In genomic region chr6:87810713-87811669, GRCm38 (mm10) we compare ENCODE assay signal across 8 mouse cellular contexts. TPM values are rescaled to one million over a fixed set of nuclear protein-coding genes. Genes with fewer than 3 reads are reported as not detected.
DNase-seq lines count a peak whose midpoint lies in the region; ATAC-seq and TF ChIP-seq lines count a peak whose summit lies in the region.

No protein-coding gene starts in this region.

- peak; percentile 3; the same call in 1 of the 2 replicates for ATAC-seq in heart, embryonic 13.5 days (ENCODE audit: extremely low read depth, insufficient number of reproducible peaks, low FRiP score, low TSS enrichment)
- peak; percentile 17; the same call in 1 of the 2 replicates for ATAC-seq in kidney, embryonic 16.5 days (ENCODE audit: low FRiP score, low TSS enrichment)
- peak; percentile 12 for ATAC-seq in liver, embryonic 14.5 days (ENCODE audit: insufficient read depth)
- peak; percentile 3; the same call in 1 of the 2 replicates for ATAC-seq in stomach, embryonic 15.5 days (ENCODE audit: insufficient read depth, low FRiP score, low read depth)

- H3K4me2 ChIP-seq in heart, embryonic 13.5 days, result peak overlapping the region; percentile 97
- H3K4me2 ChIP-seq in kidney, embryonic 16.5 days (replicated peaks; ENCODE audit: low read depth, low read length), result peak overlapping the region; percentile 88
- H3K4me2 ChIP-seq in liver, embryonic 14.5 days (ENCODE audit: low read depth), result peak overlapping the region; percentile 86
- peak overlapping the region; percentile 87 for H3K4me2 ChIP-seq in stomach, embryonic 15.5 days

- H3K4me1 ChIP-seq in erythroblast, embryonic 14.5 days (ENCODE audit: control insufficient read depth), result peaks cover 65% of the 10 kb centered on the region
- H3K4me1 ChIP-seq in heart, embryonic 13.5 days, result peaks cover 25% of the 10 kb centered on the region
- peaks cover 31% of the 10 kb centered on the region for H3K4me1 ChIP-seq in kidney, embryonic 16.5 days (ENCODE audit: insufficient read depth, low read length)
- peaks cover 32 to 36% of the 10 kb centered on the region in 2 experiments for H3K4me1 ChIP-seq in liver, embryonic 14.5 days (replicated peaks; ENCODE audit: control insufficient read depth in 2 of 2, insufficient read depth in 2 of 2, low read length in 1 of 2)
- H3K4me1 ChIP-seq in stomach, embryonic 15.5 days, result peaks cover 23% of the 10 kb centered on the region

- peak overlapping the region; percentile 88 for H3K9ac ChIP-seq in heart, embryonic 13.5 days
- H3K9ac ChIP-seq in kidney, embryonic 16.5 days (replicated peaks; ENCODE audit: low read length), result peak overlapping the region; percentile 74
- H3K9ac ChIP-seq in liver, embryonic 14.5 days (replicated peaks), result peak overlapping the region; percentile 95
- H3K9ac ChIP-seq in stomach, embryonic 15.5 days, result peak overlapping the region; percentile 58

- H3K4me3 ChIP-seq in erythroblast, embryonic 14.5 days (replicated peaks), result peak overlapping the region; percentile 82
- peak overlapping the region; percentile 73 for H3K4me3 ChIP-seq in heart, embryonic 13.5 days
- H3K4me3 ChIP-seq in kidney, embryonic 16.5 days (ENCODE audit: low read length), result peak overlapping the region; percentile 67
- H3K4me3 ChIP-seq in liver, embryonic 14.5 days (ENCODE audit: insufficient read depth in 1 of 2, low read depth in 2 of 2, low read length in 2 of 2), result peak overlapping the region; percentile 81 to 85
- peak overlapping the region; percentile 79 for H3K4me3 ChIP-seq in stomach, embryonic 15.5 days (replicated peaks)

- peak; percentile 49 to 68 for DNase-seq in urinary bladder, adult 18-20 months (ENCODE audit: low spot score in 2 of 2)
- no peak for DNase-seq in urinary bladder, postnatal 10 days (ENCODE audit: low spot score)
- peak in 2 of 3 experiments; percentile 47 for DNase-seq in liver, embryonic 14.5 days (ENCODE audit: low read depth in 3 of 3, low spot score in 3 of 3)
- peak; percentile 74 for DNase-seq in neural tube, embryonic 10.5 days (ENCODE audit: extremely low spot score, low spot score)

- no peaks in the 10 kb centered on the region for H3K27me3 ChIP-seq in erythroblast, embryonic 14.5 days (ENCODE audit: control insufficient read depth)
- no peaks in the 10 kb centered on the region for H3K27me3 ChIP-seq in heart, embryonic 13.5 days (replicated peaks)
- H3K27me3 ChIP-seq in kidney, embryonic 16.5 days (ENCODE audit: insufficient read depth, low read length), result no peaks in the 10 kb centered on the region
- H3K27me3 ChIP-seq in liver, embryonic 14.5 days (ENCODE audit: control insufficient read depth, insufficient read depth, low read length), result no peaks in the 10 kb centered on the region
- H3K27me3 ChIP-seq in stomach, embryonic 15.5 days (replicated peaks), result no peaks in the 10 kb centered on the region

- peaks cover 69% of the 10 kb centered on the region for H3K36me3 ChIP-seq in erythroblast, embryonic 14.5 days (ENCODE audit: control insufficient read depth)
- peaks cover 27% of the 10 kb centered on the region for H3K36me3 ChIP-seq in heart, embryonic 13.5 days
- H3K36me3 ChIP-seq in kidney, embryonic 16.5 days (ENCODE audit: insufficient read depth, low read length), result 0 out of 2 replicates have a peak, but pooled peaks cover 2% of the 10 kb centered on the region
- peaks cover 13% of the 10 kb centered on the region for H3K36me3 ChIP-seq in liver, embryonic 14.5 days (replicated peaks; ENCODE audit: control insufficient read depth, insufficient read depth, low read depth)
- 0 out of 2 replicates have a peak, but pooled peaks cover 4% of the 10 kb centered on the region for H3K36me3 ChIP-seq in stomach, embryonic 15.5 days

- under 1% methylated on average over 74 of the region's 77 CpGs for WGBS in heart, embryonic 13.5 days
- under 1% methylated on average over 76 of the region's 77 CpGs for WGBS in kidney, embryonic 16.5 days
- under 1% methylated on average over 77 of the region's 77 CpGs for WGBS in liver, embryonic 14.5 days (ENCODE audit: insufficient replicate concordance)
- WGBS in stomach, embryonic 15.5 days, result under 1% methylated on average over 71 of the region's 77 CpGs

- TF ChIP-seq EP300 in liver, embryonic 14.5 days (IDR thresholded peaks at IDR 0.05; ENCODE audit: low read depth), result no peak

- peak overlapping the region; percentile 79 for H3K27ac ChIP-seq in heart, embryonic 13.5 days (replicated peaks)
- H3K27ac ChIP-seq in kidney, embryonic 16.5 days (ENCODE audit: low read length), result peak overlapping the region; percentile 76
- H3K27ac ChIP-seq in liver, embryonic 14.5 days, result peak overlapping the region; percentile 89
- peak overlapping the region; percentile 86 for H3K27ac ChIP-seq in stomach, embryonic 15.5 days

- no peak for TF ChIP-seq CTCF in liver, embryonic 14.5 days (IDR thresholded peaks at IDR 0.05; ENCODE audit: low read depth)

- no peaks in the 10 kb centered on the region for H3K9me3 ChIP-seq in erythroblast, embryonic 14.5 days (ENCODE audit: control insufficient read depth, low read length)
- H3K9me3 ChIP-seq in heart, embryonic 13.5 days, result no peaks in the 10 kb centered on the region
- no peaks in the 10 kb centered on the region for H3K9me3 ChIP-seq in kidney, embryonic 16.5 days (ENCODE audit: low read length)
- no peaks in the 10 kb centered on the region for H3K9me3 ChIP-seq in liver, embryonic 14.5 days (ENCODE audit: control insufficient read depth, low read length)
- H3K9me3 ChIP-seq in stomach, embryonic 15.5 days, result no peaks in the 10 kb centered on the region

RNA-seq across cellular contexts. Expression of gene Rab43, which starts 1.0 kb away (rescaled TPM):
- 22.8 and 70.9 TPM in 2 replicates for polyA plus RNA-seq in erythroblast, embryonic 14.5 days (2012)
- 6.6 and 7.5 TPM in 2 replicates for polyA plus RNA-seq in heart, embryonic 13.5 days (2015; fragmentation: Nextera tagmentation; extraction: Ambion mirVana)
- polyA plus RNA-seq in kidney, embryonic 16.5 days (2015; fragmentation: Nextera tagmentation; extraction: Ambion mirVana), result 10.9 and 14.7 TPM in 2 replicates
- polyA plus RNA-seq in liver, embryonic 14.5 days (2012; rRNA removed), result 21.9 and 27.8 TPM in 2 replicates
- polyA plus RNA-seq in liver, embryonic 14.5 days (2014; fragmentation: Nextera tagmentation; extraction: Ambion mirVana), result 25.9 and 34.1 TPM in 2 replicates
- 11.9 and 12.4 TPM in 2 replicates for polyA plus RNA-seq in stomach, embryonic 15.5 days (2015; fragmentation: Nextera tagmentation; extraction: Ambion mirVana)

RNA-seq across cellular contexts. Expression of gene Gm45140, which starts 24.6 kb away (rescaled TPM):
- polyA plus RNA-seq in erythroblast, embryonic 14.5 days (2012), result 1.4 and 1.8 TPM in 2 replicates
- polyA plus RNA-seq in heart, embryonic 13.5 days (2015; fragmentation: Nextera tagmentation; extraction: Ambion mirVana), result 2.1 TPM in 2 replicates
- polyA plus RNA-seq in kidney, embryonic 16.5 days (2015; fragmentation: Nextera tagmentation; extraction: Ambion mirVana), result 2.7 and 5.2 TPM in 2 replicates
- 0.28 and 3.2 TPM in 2 replicates for polyA plus RNA-seq in liver, embryonic 14.5 days (2012; rRNA removed)
- polyA plus RNA-seq in liver, embryonic 14.5 days (2014; fragmentation: Nextera tagmentation; extraction: Ambion mirVana), result 3.6 and 3.7 TPM in 2 replicates
- 4.2 and 4.7 TPM in 2 replicates for polyA plus RNA-seq in stomach, embryonic 15.5 days (2015; fragmentation: Nextera tagmentation; extraction: Ambion mirVana)

RNA-seq across cellular contexts. Expression of gene Isy1, which starts 27.6 kb away (rescaled TPM):
- 2.4 and 2.6 TPM in 2 replicates for polyA plus RNA-seq in erythroblast, embryonic 14.5 days (2012)
- polyA plus RNA-seq in heart, embryonic 13.5 days (2015; fragmentation: Nextera tagmentation; extraction: Ambion mirVana), result 22.1 and 25.4 TPM in 2 replicates
- polyA plus RNA-seq in kidney, embryonic 16.5 days (2015; fragmentation: Nextera tagmentation; extraction: Ambion mirVana), result 41.3 and 49.3 TPM in 2 replicates
- polyA plus RNA-seq in liver, embryonic 14.5 days (2012; rRNA removed), result 4.9 and 16.9 TPM in 2 replicates
- polyA plus RNA-seq in liver, embryonic 14.5 days (2014; fragmentation: Nextera tagmentation; extraction: Ambion mirVana), result 33.7 and 34.0 TPM in 2 replicates
- 39.0 and 53.4 TPM in 2 replicates for polyA plus RNA-seq in stomach, embryonic 15.5 days (2015; fragmentation: Nextera tagmentation; extraction: Ambion mirVana)

RNA-seq across cellular contexts. Expression of gene Gp9, which starts 33.1 kb away (rescaled TPM):
- 8.1 and 8.8 TPM in 2 replicates for polyA plus RNA-seq in erythroblast, embryonic 14.5 days (2012)
- 5.1 and 7.2 TPM in 2 replicates for polyA plus RNA-seq in heart, embryonic 13.5 days (2015; fragmentation: Nextera tagmentation; extraction: Ambion mirVana)
- polyA plus RNA-seq in kidney, embryonic 16.5 days (2015; fragmentation: Nextera tagmentation; extraction: Ambion mirVana), result 1.0 and 1.6 TPM in 2 replicates
- 35.1 and 62.4 TPM in 2 replicates for polyA plus RNA-seq in liver, embryonic 14.5 days (2012; rRNA removed)
- 29.1 and 35.2 TPM in 2 replicates for polyA plus RNA-seq in liver, embryonic 14.5 days (2014; fragmentation: Nextera tagmentation; extraction: Ambion mirVana)
- 1.7 and 2.4 TPM in 2 replicates for polyA plus RNA-seq in stomach, embryonic 15.5 days (2015; fragmentation: Nextera tagmentation; extraction: Ambion mirVana)

RNA-seq across cellular contexts. Expression of gene Cnbp, which starts 39.9 kb away (rescaled TPM):
- polyA plus RNA-seq in erythroblast, embryonic 14.5 days (2012), result 6.3 and 7.3 TPM in 2 replicates
- polyA plus RNA-seq in heart, embryonic 13.5 days (2015; fragmentation: Nextera tagmentation; extraction: Ambion mirVana), result 722 and 777 TPM in 2 replicates
- polyA plus RNA-seq in kidney, embryonic 16.5 days (2015; fragmentation: Nextera tagmentation; extraction: Ambion mirVana), result 1,037 and 1,064 TPM in 2 replicates
- 152 and 190 TPM in 2 replicates for polyA plus RNA-seq in liver, embryonic 14.5 days (2012; rRNA removed)
- 556 and 576 TPM in 2 replicates for polyA plus RNA-seq in liver, embryonic 14.5 days (2014; fragmentation: Nextera tagmentation; extraction: Ambion mirVana)
- 975 and 1,053 TPM in 2 replicates for polyA plus RNA-seq in stomach, embryonic 15.5 days (2015; fragmentation: Nextera tagmentation; extraction: Ambion mirVana)
